Mouse (Mus musculus): Measurements from ENCODE around the gene Il24.

DNA sequence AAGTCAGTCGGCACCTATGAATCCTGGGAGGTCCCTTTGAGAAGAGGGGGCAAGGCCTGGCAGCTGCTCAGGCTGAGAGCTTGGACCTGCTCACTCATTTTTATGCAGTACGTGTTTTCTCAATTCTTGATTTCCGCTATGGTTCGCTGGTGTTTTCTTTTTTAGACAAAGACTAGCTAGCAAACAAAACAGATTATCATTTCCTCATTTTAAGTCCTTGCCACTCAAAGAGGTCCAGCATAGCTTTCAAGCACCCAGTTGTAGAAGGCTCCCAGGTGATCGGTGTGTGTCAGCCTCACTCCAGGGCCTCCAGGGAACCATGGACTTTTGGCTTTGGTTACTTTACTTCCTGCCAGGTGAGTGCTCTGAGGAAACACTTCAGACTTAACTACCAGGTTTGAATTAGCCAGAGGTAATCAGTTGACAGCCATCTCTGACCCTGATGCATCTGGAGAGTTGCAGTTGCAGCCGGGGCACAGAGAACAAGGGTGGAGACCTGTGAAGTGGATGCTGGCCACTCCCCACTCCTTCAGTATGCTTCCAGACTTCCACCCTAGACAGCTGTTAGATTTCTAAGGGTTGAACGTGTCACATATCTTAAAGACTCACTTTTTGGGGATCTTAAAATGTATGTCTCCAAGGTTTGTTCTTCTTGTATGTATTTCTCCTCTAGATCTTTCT lies 21.6 kb downstream of the Il24 start, which contains the start of gene Fcmr:
- no peak for TF ChIP-seq USF2 (conservative IDR thresholded peaks at IDR 0.05; ENCODE audit: low read depth, low read length)
- TF ChIP-seq CHD1 (IDR thresholded peaks at IDR 0.05; ENCODE audit: low read depth, low read length) = no peak
- TF ChIP-seq USF1 (IDR thresholded peaks at IDR 0.05; ENCODE audit: low read depth, low read length) = no peak
- no peak for TF ChIP-seq POLR2A (IDR thresholded peaks at IDR 0.05; ENCODE audit: low read depth, low read length)
- TF ChIP-seq NRF1 (IDR thresholded peaks at IDR 0.05; ENCODE audit: low read depth, low read length) = no peak
- TF ChIP-seq CTCF (conservative IDR thresholded peaks at IDR 0.05 in 1 of 2, IDR thresholded peaks at IDR 0.05 in 1 of 2; ENCODE audit: low read depth in 2 of 2, low read length in 2 of 2) = no peak
- no peak for TF ChIP-seq ZNF384 (IDR thresholded peaks at IDR 0.05; ENCODE audit: low read depth, low read length)
- no peak for TF ChIP-seq CHD2 (IDR thresholded peaks at IDR 0.05; ENCODE audit: low read length)
- TF ChIP-seq ZC3H11A (IDR thresholded peaks at IDR 0.05; ENCODE audit: low read depth, low read length) = no peak
- no peak for TF ChIP-seq EP300 (IDR thresholded peaks at IDR 0.05; ENCODE audit: low read length)
- TF ChIP-seq RCOR1 (conservative IDR thresholded peaks at IDR 0.05; ENCODE audit: low read depth, low read length) = no peak

Data from CH12.LX (cell line).